8 mouse cellular contexts compared by ENCODE assay signal in the genomic region with DNA sequence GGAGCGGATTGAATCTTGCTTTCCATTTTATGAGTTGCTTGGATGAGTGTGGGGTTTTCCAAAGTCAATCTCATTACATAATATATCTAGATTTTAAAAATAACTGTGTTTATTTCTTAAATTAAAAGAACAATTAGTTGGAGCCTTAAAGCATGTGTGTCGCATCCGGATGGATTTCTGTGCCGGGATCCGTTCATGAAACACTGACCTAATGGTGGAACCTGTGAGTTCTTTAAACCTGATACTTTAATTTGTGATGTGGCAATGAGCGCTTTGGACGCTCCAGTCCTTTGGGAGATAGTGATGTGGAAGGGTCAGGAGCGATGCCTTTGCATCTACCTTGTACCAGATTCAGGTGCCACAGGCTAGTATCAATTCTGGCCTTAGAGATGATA. TPM values are rescaled to one million over a fixed set of nuclear protein-coding genes. Genes with fewer than 3 reads are reported as not detected.
DNase-seq lines count a peak whose midpoint lies in the region; ATAC-seq and TF ChIP-seq lines count a peak whose summit lies in the region.

No protein-coding gene starts in this region.

- WGBS in kidney, adult 2 months, result 13% methylated on average over 8 of the region's 8 CpGs
- WGBS in hindbrain, embryonic 11.5 days, result 14% methylated on average over 8 of the region's 8 CpGs
- 15% methylated on average over 8 of the region's 8 CpGs for WGBS in midbrain, embryonic 12.5 days

- H3K9ac ChIP-seq in hindbrain, embryonic 11.5 days (ENCODE audit: low read depth, low read length), result peak overlapping the region; percentile 96
- peak overlapping the region; percentile 91 for H3K9ac ChIP-seq in midbrain, embryonic 12.5 days (replicated peaks)

- H3K4me2 ChIP-seq in hindbrain, embryonic 11.5 days (replicated peaks; ENCODE audit: low read depth, low read length), result peak overlapping the region; percentile 50
- peak overlapping the region; percentile 81 for H3K4me2 ChIP-seq in midbrain, embryonic 12.5 days (replicated peaks)

- no peak for DNase-seq in kidney, adult 2 months
- no peak for DNase-seq in kidney, adult 18-20 months
- peak; percentile 22 for DNase-seq in NIH3T3 (ENCODE audit: low read depth)
- DNase-seq in hindbrain, embryonic 11.5 days (ENCODE audit: low spot score), result peak; percentile 27
- no peak for DNase-seq in T-cell, adult 2 months (ENCODE audit: low spot score)
- DNase-seq in layer of hippocampus, adult 11-12 months (ENCODE audit: low spot score), result no peak
- DNase-seq in thymus, postnatal 4 days, result no peak

- no peaks in the 10 kb centered on the region for H3K36me3 ChIP-seq in kidney, adult 2 months (ENCODE audit: control insufficient read depth, insufficient read depth, low read length)
- no peaks in the 10 kb centered on the region for H3K36me3 ChIP-seq in hindbrain, embryonic 11.5 days (ENCODE audit: control insufficient read depth, insufficient read depth, low read length)
- peaks cover 11% of the 10 kb centered on the region for H3K36me3 ChIP-seq in midbrain, embryonic 12.5 days

- no peak for ATAC-seq in hindbrain, embryonic 11.5 days (ENCODE audit: low FRiP score)
- ATAC-seq in midbrain, embryonic 12.5 days (ENCODE audit: low FRiP score, low read depth), result no peak

- no peak for TF ChIP-seq CTCF in kidney, adult 2 months (conservative IDR thresholded peaks at IDR 0.05; ENCODE audit: insufficient read depth, insufficient read length, low read depth, low read length)

- no peaks in the 10 kb centered on the region for H3K27me3 ChIP-seq in kidney, adult 2 months (replicated peaks; ENCODE audit: control insufficient read depth, insufficient read depth, low read length)
- H3K27me3 ChIP-seq in hindbrain, embryonic 11.5 days (ENCODE audit: control insufficient read depth, insufficient read depth, low read length), result no peaks in the 10 kb centered on the region
- H3K27me3 ChIP-seq in midbrain, embryonic 12.5 days, result no peaks in the 10 kb centered on the region

- no peak overlapping the region for H3K27ac ChIP-seq in kidney, adult 2 months (ENCODE audit: insufficient read depth, low read depth, low read length)
- H3K27ac ChIP-seq in hindbrain, embryonic 11.5 days (ENCODE audit: low read depth, low read length), result peak overlapping the region; percentile 95
- H3K27ac ChIP-seq in midbrain, embryonic 12.5 days (replicated peaks), result peak overlapping the region; percentile 97

- no peaks in the 10 kb centered on the region for H3K9me3 ChIP-seq in hindbrain, embryonic 11.5 days (ENCODE audit: control insufficient read depth, low read length)
- H3K9me3 ChIP-seq in midbrain, embryonic 12.5 days, result no peaks in the 10 kb centered on the region

- peak overlapping the region; percentile 92 for H3K4me3 ChIP-seq in kidney, adult 2 months (ENCODE audit: insufficient read depth, low read depth, low read length)
- peak overlapping the region; percentile 96 for H3K4me3 ChIP-seq in hindbrain, embryonic 11.5 days (ENCODE audit: low read depth, low read length)
- peak overlapping the region; percentile 92 for H3K4me3 ChIP-seq in midbrain, embryonic 12.5 days

- TF ChIP-seq POLR2A in kidney, adult 2 months (IDR thresholded peaks at IDR 0.05; ENCODE audit: low read depth, low read length), result no peak

- peaks cover 5% of the 10 kb centered on the region; the same call in 1 of the 2 replicates for H3K4me1 ChIP-seq in kidney, adult 2 months (ENCODE audit: control insufficient read depth, insufficient read depth, low read length)
- no peaks in the 10 kb centered on the region for H3K4me1 ChIP-seq in hindbrain, embryonic 11.5 days (replicated peaks; ENCODE audit: control insufficient read depth, insufficient read depth, low read length)
- H3K4me1 ChIP-seq in midbrain, embryonic 12.5 days, result peaks cover 20% of the 10 kb centered on the region

RNA-seq across cellular contexts. Expression of a gene that starts 1.4 kb away (rescaled TPM):
- polyA plus RNA-seq in kidney, adult 2 months (2012; rRNA removed), result 11.5 and 12.8 TPM in 2 replicates
- polyA plus RNA-seq in hindbrain, embryonic 11.5 days (2014; fragmentation: Nextera tagmentation; extraction: Ambion mirVana), result 96.0 and 134 TPM in 2 replicates
- 139 and 156 TPM in 2 replicates for polyA plus RNA-seq in midbrain, embryonic 12.5 days (2016; fragmentation: Nextera tagmentation; extraction: Ambion mirVana)

Comparison
In these comparisons a context has a peak if more than half of its experiments do, and no peak if none do; other contexts are left out.
1. DNase-seq: peak in NIH3T3 (single experiment) and hindbrain, embryonic 11.5 days (single experiment); none in kidney, adult 2 months (single experiment), kidney, adult 18-20 months (single experiment), T-cell, adult 2 months (single experiment), layer of hippocampus, adult 11-12 months (single experiment) and thymus, postnatal 4 days (single experiment).
2. Peak in every context shown above with its lines, with median percentiles within 50 percentile points of each other: H3K4me3 ChIP-seq.